Mouse (Mus musculus): Measurements from ENCODE around the gene Fam151b.

The Fam151b gene

GRCm38 (mm10) chr13:92410486-92410885 lies 73.3 kb downstream of the Fam151b start:
- no peak for DNase-seq

DNA sequence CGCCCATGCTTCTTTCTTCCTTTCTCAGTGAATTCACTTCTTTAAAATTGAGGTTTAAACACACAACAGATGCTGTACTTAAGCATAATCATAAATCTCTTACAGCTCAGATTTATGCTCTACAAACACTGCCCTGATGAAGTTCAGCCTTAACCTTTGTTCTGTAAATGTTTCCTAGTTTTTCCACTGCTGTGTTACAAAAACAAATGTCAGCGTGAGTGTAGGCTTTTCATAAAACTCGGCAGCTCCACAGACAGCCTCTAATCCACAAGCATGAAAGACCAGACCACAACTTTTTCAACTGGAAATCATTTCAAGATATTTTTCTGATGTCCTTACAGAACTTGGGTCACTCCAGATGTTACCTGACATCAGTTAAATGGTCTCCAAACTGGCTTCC lies 80.3 kb downstream of the Fam151b start:
- DNase-seq: no peak

DNA sequence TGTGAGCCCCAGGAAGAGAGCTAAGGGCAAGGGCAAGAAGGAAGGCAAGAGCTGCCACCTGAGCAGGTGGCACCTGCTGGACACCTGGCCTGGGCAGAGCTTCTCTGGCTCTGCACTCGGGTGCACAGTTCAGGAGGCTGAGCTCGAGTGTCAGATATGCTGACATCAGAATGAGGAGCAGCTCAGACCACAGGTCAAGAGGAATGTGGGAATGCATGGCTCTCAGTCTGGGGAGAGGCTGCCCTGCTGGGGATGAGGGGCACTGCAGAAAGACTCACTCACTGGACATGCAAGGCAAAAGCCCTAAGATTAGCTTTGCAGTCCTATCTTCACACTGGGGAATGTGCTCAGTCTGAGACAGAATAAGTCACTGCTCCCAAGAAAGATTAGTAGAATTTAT lies 81.8 kb downstream of the Fam151b start:
- no peak for DNase-seq

All from lung, postnatal 36 days (tissue).